Mouse (Mus musculus): ENCODE data around the gene Opcml. TPM values are rescaled to one million over a fixed set of nuclear protein-coding genes. Genes with fewer than 3 reads are reported as not detected.

Opcml gene
- polyA plus RNA-seq, 1 experiment: not detected

DNA sequence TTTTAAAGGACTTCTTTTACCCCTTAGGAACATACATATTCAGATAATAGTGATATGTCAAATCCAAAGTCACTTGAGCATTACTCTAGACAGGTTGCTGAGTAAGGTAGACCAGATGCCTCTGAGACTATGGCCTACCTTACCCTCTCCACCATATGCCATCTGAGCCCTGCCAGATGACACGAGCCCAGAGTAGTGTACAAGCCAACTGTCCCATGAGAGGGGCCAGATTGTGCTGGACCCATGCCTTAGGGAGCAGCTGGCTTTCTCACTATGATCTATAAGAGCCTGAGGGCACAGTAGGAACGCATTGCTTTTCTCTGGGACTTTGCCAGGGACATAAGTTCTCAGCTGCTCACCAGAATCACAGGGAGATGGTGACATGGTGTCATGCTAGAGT is 899.6 kb downstream of the Opcml start:
- no peaks in the 10 kb centered on the region for H3K79me2 ChIP-seq (ENCODE audit: control insufficient read depth, insufficient read depth)
- H3K4me2 ChIP-seq (ENCODE audit: low read depth): no peak overlapping the region
- H3K4me3 ChIP-seq: no peak overlapping the region
- H3K36me3 ChIP-seq (ENCODE audit: control insufficient read depth, insufficient read depth): no peaks in the 10 kb centered on the region
- no peaks in the 10 kb centered on the region for H3K27me3 ChIP-seq (ENCODE audit: control insufficient read depth, insufficient read depth, insufficient read length)
- no peak overlapping the region for H3ac ChIP-seq (ENCODE audit: control insufficient read depth, insufficient read length)
- TF ChIP-seq E2F4 (IDR thresholded peaks at IDR 0.05; ENCODE audit: insufficient read depth): no peak
- TF ChIP-seq USF1 (IDR thresholded peaks at IDR 0.05; ENCODE audit: low read depth): no peak
- TF ChIP-seq TCF12 (IDR thresholded peaks at IDR 0.05; ENCODE audit: insufficient read depth, poor library complexity, severe bottlenecking): no peak

DNA sequence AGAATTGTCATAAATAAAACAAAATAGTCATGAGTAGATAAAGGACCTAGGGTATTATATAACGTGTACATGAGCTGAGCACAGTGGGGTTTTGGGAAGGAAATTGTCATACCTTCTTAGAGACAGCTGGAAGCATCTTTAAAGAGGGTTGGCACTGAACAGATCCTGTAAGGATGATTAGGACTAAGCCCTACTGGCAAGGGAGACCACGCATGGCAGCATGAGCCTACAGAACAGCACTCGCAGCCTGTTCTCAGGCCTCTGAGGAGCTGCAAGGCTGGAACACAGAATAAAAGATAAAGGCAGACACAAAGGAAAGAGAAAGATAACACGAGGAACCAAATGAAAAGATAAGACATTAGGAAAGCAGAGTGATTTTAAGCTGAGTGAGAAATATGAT is 915.2 kb downstream of the Opcml start:
- H3K79me2 ChIP-seq (ENCODE audit: control insufficient read depth, insufficient read depth): no peaks in the 10 kb centered on the region
- H3K27me3 ChIP-seq (ENCODE audit: control insufficient read depth, insufficient read depth, insufficient read length): no peaks in the 10 kb centered on the region
- H3K4me3 ChIP-seq: no peak overlapping the region
- H3ac ChIP-seq (ENCODE audit: control insufficient read depth, insufficient read length): no peak overlapping the region
- no peaks in the 10 kb centered on the region for H3K36me3 ChIP-seq (ENCODE audit: control insufficient read depth, insufficient read depth)
- H3K4me2 ChIP-seq (ENCODE audit: low read depth): no peak overlapping the region
- no peak for TF ChIP-seq TCF12 (IDR thresholded peaks at IDR 0.05; ENCODE audit: insufficient read depth, poor library complexity, severe bottlenecking)
- TF ChIP-seq SRF (IDR thresholded peaks at IDR 0.05; ENCODE audit: control insufficient read depth, insufficient read length, low read depth): no peak
- TF ChIP-seq MAX (IDR thresholded peaks at IDR 0.05; ENCODE audit: low read depth): no peak
- TF ChIP-seq E2F4 (IDR thresholded peaks at IDR 0.05; ENCODE audit: insufficient read depth): no peak
- TF ChIP-seq REST (IDR thresholded peaks at IDR 0.05; ENCODE audit: insufficient read depth, insufficient read length): no peak
- no peak for TF ChIP-seq POLR2AphosphoS2 (IDR thresholded peaks at IDR 0.05; ENCODE audit: insufficient read length, low read depth)
- TF ChIP-seq POLR2A (IDR thresholded peaks at IDR 0.05; ENCODE audit: insufficient read length, low read depth): no peak
- no peak for TF ChIP-seq MYOG (IDR thresholded peaks at IDR 0.05; ENCODE audit: control insufficient read depth in 1 of 3, insufficient read depth in 1 of 3, insufficient read length in 2 of 3, low read depth in 2 of 3)
- TF ChIP-seq MYOD1 (IDR thresholded peaks at IDR 0.05; ENCODE audit: control insufficient read depth in 1 of 3, insufficient read length in 2 of 3, low read depth in 2 of 3): no peak
- no peak for TF ChIP-seq TCF3 (IDR thresholded peaks at IDR 0.05; ENCODE audit: insufficient read length, low read depth)
- TF ChIP-seq CEBPB (IDR thresholded peaks at IDR 0.05; ENCODE audit: insufficient read depth, poor library complexity, severe bottlenecking): no peak
- TF ChIP-seq USF1 (IDR thresholded peaks at IDR 0.05; ENCODE audit: low read depth): no peak

DNA sequence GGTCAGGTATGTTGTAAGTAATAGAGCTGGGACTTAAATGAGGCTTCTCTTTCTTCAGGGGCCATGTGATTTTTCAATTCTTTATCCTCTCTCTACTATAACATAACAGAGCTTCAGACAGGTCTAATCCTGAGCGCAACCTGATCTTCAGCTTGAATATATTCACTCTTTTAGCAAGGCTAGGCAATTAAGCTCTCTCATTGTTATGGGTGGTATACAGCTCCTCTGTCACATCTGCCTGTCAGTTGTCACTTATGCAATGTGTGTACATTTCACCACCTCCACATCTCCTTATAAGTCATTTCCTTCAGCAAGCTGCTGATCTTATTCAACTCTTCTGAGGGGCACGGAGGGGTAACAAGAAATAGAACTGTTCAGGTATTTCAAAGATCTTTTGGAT is 924.0 kb downstream of the Opcml start:
- no peak overlapping the region for H3K4me3 ChIP-seq

DNA sequence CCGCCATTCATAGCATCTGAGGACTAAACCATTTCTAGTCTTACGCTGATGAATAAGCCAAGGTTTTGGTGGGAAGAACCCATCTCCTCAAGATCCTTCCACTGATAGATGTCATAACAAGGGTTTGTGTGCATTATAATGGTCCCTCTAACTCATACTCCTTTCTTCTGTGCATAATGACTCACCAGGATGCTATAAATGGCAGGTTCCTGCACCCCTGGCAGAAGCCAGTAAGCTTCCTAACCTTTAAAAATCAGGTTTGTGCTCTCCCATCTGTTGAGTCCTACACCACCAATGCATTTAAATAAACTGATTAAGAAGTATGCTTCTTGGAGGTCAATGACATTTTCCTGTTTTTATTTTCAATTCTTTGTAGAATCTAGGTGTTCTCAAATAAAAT is 929.6 kb downstream of the Opcml start:
- no peak overlapping the region for H3K4me2 ChIP-seq (ENCODE audit: low read depth)
- H3K36me3 ChIP-seq (ENCODE audit: control insufficient read depth, insufficient read depth): no peaks in the 10 kb centered on the region
- H3K4me3 ChIP-seq: no peak overlapping the region
- TF ChIP-seq CEBPB (IDR thresholded peaks at IDR 0.05; ENCODE audit: insufficient read depth, poor library complexity, severe bottlenecking): no peak
- TF ChIP-seq REST (IDR thresholded peaks at IDR 0.05; ENCODE audit: insufficient read depth, insufficient read length): no peak
- no peak for TF ChIP-seq USF1 (IDR thresholded peaks at IDR 0.05; ENCODE audit: low read depth)
- no peak for TF ChIP-seq MAX (IDR thresholded peaks at IDR 0.05; ENCODE audit: low read depth)
- TF ChIP-seq POLR2AphosphoS2 (IDR thresholded peaks at IDR 0.05; ENCODE audit: insufficient read length, low read depth): no peak
- TF ChIP-seq MYOD1 (IDR thresholded peaks at IDR 0.05; ENCODE audit: control insufficient read depth in 1 of 3, insufficient read length in 2 of 3, low read depth in 2 of 3): no peak
- TF ChIP-seq TCF12 (IDR thresholded peaks at IDR 0.05; ENCODE audit: insufficient read depth, poor library complexity, severe bottlenecking): no peak
- no peak for TF ChIP-seq TCF3 (IDR thresholded peaks at IDR 0.05; ENCODE audit: insufficient read length, low read depth)
- H3ac ChIP-seq (ENCODE audit: control insufficient read depth, insufficient read length): no peak overlapping the region
- no peaks in the 10 kb centered on the region for H3K79me2 ChIP-seq (ENCODE audit: control insufficient read depth, insufficient read depth)
- H3K27me3 ChIP-seq (ENCODE audit: control insufficient read depth, insufficient read depth, insufficient read length): no peaks in the 10 kb centered on the region

More for the DNA sequence above, 924.0 kb downstream of the Opcml start:
- no peak overlapping the region for H3K4me2 ChIP-seq (ENCODE audit: low read depth)
- no peak for TF ChIP-seq MYOD1 (IDR thresholded peaks at IDR 0.05; ENCODE audit: control insufficient read depth in 1 of 3, insufficient read length in 2 of 3, low read depth in 2 of 3)
- TF ChIP-seq E2F4 (IDR thresholded peaks at IDR 0.05; ENCODE audit: insufficient read depth): no peak
- no peak for TF ChIP-seq SRF (IDR thresholded peaks at IDR 0.05; ENCODE audit: control insufficient read depth, insufficient read length, low read depth)
- no peak for TF ChIP-seq MYOG (IDR thresholded peaks at IDR 0.05; ENCODE audit: control insufficient read depth in 1 of 3, insufficient read depth in 1 of 3, insufficient read length in 2 of 3, low read depth in 2 of 3)
- TF ChIP-seq TCF12 (IDR thresholded peaks at IDR 0.05; ENCODE audit: insufficient read depth, poor library complexity, severe bottlenecking): no peak
- TF ChIP-seq POLR2A (IDR thresholded peaks at IDR 0.05; ENCODE audit: insufficient read length, low read depth): no peak
- TF ChIP-seq CEBPB (IDR thresholded peaks at IDR 0.05; ENCODE audit: insufficient read depth, poor library complexity, severe bottlenecking): no peak
- TF ChIP-seq TCF3 (IDR thresholded peaks at IDR 0.05; ENCODE audit: insufficient read length, low read depth): no peak
- TF ChIP-seq REST (IDR thresholded peaks at IDR 0.05; ENCODE audit: insufficient read depth, insufficient read length): no peak
- no peak for TF ChIP-seq USF1 (IDR thresholded peaks at IDR 0.05; ENCODE audit: low read depth)
- H3K36me3 ChIP-seq (ENCODE audit: control insufficient read depth, insufficient read depth): no peaks in the 10 kb centered on the region
- H3ac ChIP-seq (ENCODE audit: control insufficient read depth, insufficient read length): no peak overlapping the region
- no peaks in the 10 kb centered on the region for H3K27me3 ChIP-seq (ENCODE audit: control insufficient read depth, insufficient read depth, insufficient read length)
- no peaks in the 10 kb centered on the region for H3K79me2 ChIP-seq (ENCODE audit: control insufficient read depth, insufficient read depth)

DNA sequence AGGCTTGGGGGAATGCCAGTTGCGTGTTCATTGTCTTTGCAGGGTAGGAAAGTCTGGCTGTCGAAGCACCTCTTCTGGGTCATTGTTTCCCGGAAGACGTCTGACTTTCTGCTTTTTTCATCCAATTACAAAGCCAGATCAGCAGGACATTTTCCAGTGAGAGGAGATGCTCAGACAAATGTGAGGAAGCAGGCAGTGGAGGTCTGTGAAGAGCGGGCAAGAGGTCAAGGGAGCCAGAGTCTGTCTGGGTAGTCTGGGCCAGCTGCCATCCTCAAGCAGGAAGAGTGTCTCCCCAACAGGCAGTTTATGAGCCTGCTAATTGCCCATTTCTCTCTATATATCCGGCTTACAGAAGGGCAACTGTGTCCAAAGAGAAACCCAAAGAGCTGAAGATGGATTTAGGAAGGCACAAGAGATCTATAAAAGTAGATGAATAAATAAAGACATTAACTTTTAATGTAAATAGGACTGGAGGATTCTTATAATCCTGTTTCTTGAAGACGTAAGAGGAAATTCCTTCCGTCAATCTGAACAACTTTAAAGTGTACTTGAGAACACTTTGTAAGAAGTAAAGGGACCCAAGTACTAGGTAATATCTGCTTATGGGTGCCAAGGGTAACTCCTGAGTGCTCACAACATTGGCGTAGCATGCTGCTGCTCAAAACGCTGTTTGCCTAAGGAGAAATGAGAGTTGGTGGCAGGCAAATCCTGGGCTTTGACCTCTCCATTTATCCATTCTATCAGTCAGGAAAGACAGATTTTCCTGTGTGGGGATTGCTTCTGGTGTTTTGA is 941.4 kb downstream of the Opcml start:
- H3K27me3 ChIP-seq (ENCODE audit: control insufficient read depth, insufficient read depth, insufficient read length): no peaks in the 10 kb centered on the region
- H3K4me3 ChIP-seq: no peak overlapping the region
- TF ChIP-seq POLR2A (IDR thresholded peaks at IDR 0.05; ENCODE audit: insufficient read length, low read depth) (no peak), MAX (IDR thresholded peaks at IDR 0.05; ENCODE audit: low read depth) (no peak), TCF3 (IDR thresholded peaks at IDR 0.05; ENCODE audit: insufficient read length, low read depth) (no peak), USF1 (IDR thresholded peaks at IDR 0.05; ENCODE audit: low read depth) (no peak), CEBPB (IDR thresholded peaks at IDR 0.05; ENCODE audit: insufficient read depth, poor library complexity, severe bottlenecking) (no peak), MYOD1 (IDR thresholded peaks at IDR 0.05; ENCODE audit: control insufficient read depth in 1 of 3, insufficient read length in 2 of 3, low read depth in 2 of 3) (no peak), MYOG (IDR thresholded peaks at IDR 0.05; ENCODE audit: control insufficient read depth in 1 of 3, insufficient read depth in 1 of 3, insufficient read length in 2 of 3, low read depth in 2 of 3) (no peak), SRF (IDR thresholded peaks at IDR 0.05; ENCODE audit: control insufficient read depth, insufficient read length, low read depth) (no peak), POLR2AphosphoS2 (IDR thresholded peaks at IDR 0.05; ENCODE audit: insufficient read length, low read depth) (no peak), REST (IDR thresholded peaks at IDR 0.05; ENCODE audit: insufficient read depth, insufficient read length) (no peak), E2F4 (IDR thresholded peaks at IDR 0.05; ENCODE audit: insufficient read depth) (no peak)
- H3K4me2 ChIP-seq (ENCODE audit: low read depth): no peak overlapping the region
- H3K36me3 ChIP-seq (ENCODE audit: control insufficient read depth, insufficient read depth): no peaks in the 10 kb centered on the region
- no peaks in the 10 kb centered on the region for H3K79me2 ChIP-seq (ENCODE audit: control insufficient read depth, insufficient read depth)
- H3ac ChIP-seq (ENCODE audit: control insufficient read depth, insufficient read length): no peak overlapping the region
